Mouse (Mus musculus): ENCODE results near the gene Matk. TPM values are rescaled to one million over a fixed set of nuclear protein-coding genes. Genes with fewer than 3 reads are reported as not detected.
"Not testable (repeated sequence)": the region's sequence is repeated elsewhere in the genome, so short reads cannot be mapped to it uniquely, and the experiment has no call there.

Gene Matk
- 5.6 and 7.4 TPM in 2 replicates for polyA plus RNA-seq (2015; fragmentation: Nextera tagmentation; extraction: Ambion mirVana)

GRCm38 (mm10) chr10:81252424-81253419, at the start of gene Matk:
TSS of gene Matk (plus strand) at chr10:81252935.
- H3K4me3 ChIP-seq, result peak within 1 kb of the TSS; percentile 33
- H3K9ac ChIP-seq, result peak within 1 kb of the TSS; percentile 56
- H3K4me1 ChIP-seq, result peaks cover 25% of the 10 kb centered on the region
- ATAC-seq, result peak; percentile 61
- H3K9me3 ChIP-seq (replicated peaks), result no peaks in the 10 kb centered on the region
- peak within 1 kb of the TSS; percentile 61 for H3K4me2 ChIP-seq
- H3K27me3 ChIP-seq, result peaks cover 57% of the 10 kb centered on the region
- no peak within 1 kb of the TSS for H3K27ac ChIP-seq
- H3K36me3 ChIP-seq (ENCODE audit: poor library complexity, severe bottlenecking), result peaks cover 4% of the 10 kb centered on the region; the same call in 1 of the 2 replicates
- 7% methylated on average over 41 of the region's 44 CpGs for WGBS

GRCm38 (mm10) chr10:81202978-81203720, 49.6 kb upstream of the Matk start:
- Histone ChIP-seq H3K36me3 (ENCODE audit: poor library complexity, severe bottlenecking) (peaks cover 27% of the 10 kb centered on the region), H3K4me1 (no peaks in the 10 kb centered on the region), H3K9me3 (replicated peaks) (no peaks in the 10 kb centered on the region), H3K27ac (no peak overlapping the region), H3K27me3 (0 out of 2 replicates have a peak, but pooled peaks cover 9% of the 10 kb centered on the region), H3K4me2 (no peak overlapping the region), H3K4me3 (no peak overlapping the region), H3K9ac (no peak overlapping the region)
- ATAC-seq, result no peak
- WGBS, result 72% methylated on average over 8 of the region's 8 CpGs

GRCm38 (mm10) chr10:81204137-81204536, 48.6 kb upstream of the Matk start:
- no peak overlapping the region; the same call in 1 of the 2 replicates for H3K9ac ChIP-seq
- 72% methylated on average over 4 of the region's 4 CpGs for WGBS
- H3K4me3 ChIP-seq, result no peak overlapping the region
- H3K27me3 ChIP-seq, result 0 out of 2 replicates have a peak, but pooled peaks cover 9% of the 10 kb centered on the region
- peak; percentile 19; the same call in 1 of the 2 replicates for ATAC-seq
- no peak overlapping the region for H3K27ac ChIP-seq
- peaks cover 35% of the 10 kb centered on the region for H3K36me3 ChIP-seq (ENCODE audit: poor library complexity, severe bottlenecking)
- no peaks in the 10 kb centered on the region for H3K9me3 ChIP-seq (replicated peaks)
- no peak overlapping the region for H3K4me2 ChIP-seq
- H3K4me1 ChIP-seq, result no peaks in the 10 kb centered on the region

GRCm38 (mm10) chr10:81210154-81210553, 42.6 kb upstream of the Matk start:
- no peaks in the 10 kb centered on the region for H3K27me3 ChIP-seq
- no peak overlapping the region for H3K27ac ChIP-seq
- WGBS, result 93% methylated on average over 5 of the region's 5 CpGs
- H3K4me3 ChIP-seq, result no peak overlapping the region
- H3K4me2 ChIP-seq, result no peak overlapping the region
- no peaks in the 10 kb centered on the region for H3K4me1 ChIP-seq
- peaks cover 12% of the 10 kb centered on the region for H3K9me3 ChIP-seq (replicated peaks)
- ATAC-seq, result no peak
- peaks cover 90% of the 10 kb centered on the region for H3K36me3 ChIP-seq (ENCODE audit: poor library complexity, severe bottlenecking)
- no peak overlapping the region for H3K9ac ChIP-seq

GRCm38 (mm10) chr10:81216260-81216659, 36.5 kb upstream of the Matk start:
- no peak overlapping the region for H3K27ac ChIP-seq
- no peak for ATAC-seq
- H3K9ac ChIP-seq, result no peak overlapping the region
- no peaks in the 10 kb centered on the region for H3K27me3 ChIP-seq
- peaks cover 6% of the 10 kb centered on the region; the same call in 1 of the 2 replicates for H3K9me3 ChIP-seq (replicated peaks)
- peaks cover 90% of the 10 kb centered on the region for H3K36me3 ChIP-seq (ENCODE audit: poor library complexity, severe bottlenecking)
- H3K4me2 ChIP-seq, result no peak overlapping the region
- no peaks in the 10 kb centered on the region for H3K4me1 ChIP-seq
- WGBS, result 88% methylated on average over 6 of the region's 6 CpGs
- H3K4me3 ChIP-seq, result no peak overlapping the region

GRCm38 (mm10) chr10:81216810-81217209, 35.9 kb upstream of the Matk start:
- H3K27me3 ChIP-seq, result no peaks in the 10 kb centered on the region
- no peak overlapping the region for H3K4me2 ChIP-seq
- no peak overlapping the region for H3K27ac ChIP-seq
- ATAC-seq, result 0 out of 2 replicates have a peak, but pooled peaks have one; percentile 29
- no peak overlapping the region for H3K4me3 ChIP-seq
- peaks cover 90% of the 10 kb centered on the region for H3K36me3 ChIP-seq (ENCODE audit: poor library complexity, severe bottlenecking)
- no peak overlapping the region for H3K9ac ChIP-seq
- 89% methylated on average over 6 of the region's 6 CpGs for WGBS
- no peaks in the 10 kb centered on the region for H3K4me1 ChIP-seq
- H3K9me3 ChIP-seq (replicated peaks), result peaks cover 6% of the 10 kb centered on the region; the same call in 1 of the 2 replicates

DNA sequence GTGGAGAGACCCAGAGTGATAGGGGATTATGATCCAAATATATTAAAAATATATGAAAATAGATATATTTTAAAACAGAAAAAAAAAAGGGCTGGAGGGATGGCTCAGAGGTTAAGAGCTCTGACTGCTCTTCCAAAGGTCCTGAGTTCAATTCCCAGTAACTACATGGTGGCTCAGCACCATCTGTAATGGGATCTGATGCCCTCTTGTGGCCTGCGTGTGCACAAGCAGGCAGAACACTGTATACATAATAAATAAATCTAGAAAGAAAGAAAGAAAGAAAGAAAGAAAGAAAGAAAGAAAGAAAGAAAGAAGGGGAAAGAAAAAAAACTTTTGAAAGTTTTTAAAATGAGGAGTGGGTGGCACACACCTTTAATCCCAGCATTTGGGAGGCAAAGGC, 35.5 kb upstream of the Matk start:
- H3K4me1 ChIP-seq; ATAC-seq; H3K4me2 ChIP-seq; H3K9me3 ChIP-seq (replicated peaks); H3K9ac ChIP-seq; H3K27me3 ChIP-seq; H3K27ac ChIP-seq; H3K4me3 ChIP-seq: not testable (repeated sequence)
- H3K36me3 ChIP-seq (ENCODE audit: poor library complexity, severe bottlenecking), result peaks cover 90% of the 10 kb centered on the region
- 25% methylated on average over 1 of the region's 1 CpGs for WGBS

DNA sequence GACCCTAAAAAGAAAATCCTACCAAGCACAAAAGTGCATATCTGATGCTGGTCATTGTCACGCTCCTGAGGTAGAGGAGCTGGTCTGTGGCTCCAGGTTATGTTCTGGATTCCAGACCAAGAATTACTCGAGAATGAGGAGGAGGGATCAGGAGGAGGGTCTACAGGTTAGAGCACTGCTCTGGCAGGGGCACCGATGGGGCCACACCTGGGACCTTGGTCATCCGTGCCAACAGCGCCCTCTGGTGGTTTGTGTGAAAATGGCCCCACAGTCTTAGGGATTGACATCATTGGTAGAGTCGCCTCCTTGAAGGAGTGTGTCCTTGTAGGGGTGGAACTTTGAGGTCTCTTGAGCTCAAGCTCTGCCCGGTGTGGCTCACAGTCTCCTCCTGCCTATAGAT, 34.8 kb upstream of the Matk start:
- Histone ChIP-seq H3K27ac (no peak overlapping the region), H3K27me3 (no peaks in the 10 kb centered on the region), H3K9me3 (replicated peaks) (no peaks in the 10 kb centered on the region), H3K9ac (no peak overlapping the region), H3K4me3 (no peak overlapping the region), H3K4me1 (no peaks in the 10 kb centered on the region), H3K36me3 (ENCODE audit: poor library complexity, severe bottlenecking) (peaks cover 89% of the 10 kb centered on the region), H3K4me2 (no peak overlapping the region)
- peak; percentile 30; the same call in 1 of the 2 replicates for ATAC-seq
- WGBS, result 36% methylated on average over 7 of the region's 7 CpGs

- H3K4me1 ChIP-seq, result no peaks in the 10 kb centered on the region
- no peak overlapping the region for H3K9ac ChIP-seq
- H3K9me3 ChIP-seq (replicated peaks), result no peaks in the 10 kb centered on the region
- no peak for ATAC-seq
- no peaks in the 10 kb centered on the region for H3K27me3 ChIP-seq
- 91% methylated on average over 5 of the region's 5 CpGs for WGBS
- peaks cover 69% of the 10 kb centered on the region for H3K36me3 ChIP-seq (ENCODE audit: poor library complexity, severe bottlenecking)
- H3K4me2 ChIP-seq, result no peak overlapping the region
- no peak overlapping the region for H3K27ac ChIP-seq
- no peak overlapping the region for H3K4me3 ChIP-seq
Observed at GRCm38 (mm10) chr10:81221402-81222015, 31.2 kb upstream of the Matk start.

- H3K9ac ChIP-seq; H3K4me3 ChIP-seq; ATAC-seq; H3K4me2 ChIP-seq; H3K9me3 ChIP-seq (replicated peaks); H3K27me3 ChIP-seq; H3K27ac ChIP-seq: not testable (repeated sequence)
- WGBS, result 64% methylated on average over 2 of the region's 2 CpGs
- H3K4me1 ChIP-seq, result peaks cover 10% of the 10 kb centered on the region
- H3K36me3 ChIP-seq (ENCODE audit: poor library complexity, severe bottlenecking), result peaks cover 54% of the 10 kb centered on the region
Observed at GRCm38 (mm10) chr10:81223731-81224130, 29.0 kb upstream of the Matk start.

GRCm38 (mm10) chr10:81229735-81230437, 22.8 kb upstream of the Matk start:
- H3K9me3 ChIP-seq (replicated peaks), result no peaks in the 10 kb centered on the region
- ATAC-seq, result 0 out of 2 replicates have a peak, but pooled peaks have one; percentile 9
- peaks cover 50% of the 10 kb centered on the region for H3K4me1 ChIP-seq
- peak overlapping the region; percentile 93 for H3K9ac ChIP-seq
- peak overlapping the region; percentile 68 for H3K4me3 ChIP-seq
- H3K36me3 ChIP-seq (ENCODE audit: poor library complexity, severe bottlenecking), result no peaks in the 10 kb centered on the region
- no peaks in the 10 kb centered on the region for H3K27me3 ChIP-seq
- H3K27ac ChIP-seq, result peak overlapping the region; percentile 90
- peak overlapping the region; percentile 73 for H3K4me2 ChIP-seq
- WGBS, result 10% methylated on average over 20 of the region's 20 CpGs
